Mouse (Mus musculus) adrenal gland, postnatal 14 days (tissue): ENCODE results near the gene Sult4a1. TPM values are rescaled to one million over a fixed set of nuclear protein-coding genes. Genes with fewer than 3 reads are reported as not detected.

ENCODE experiments used
- DNase-seq: peaks from one replicate; pipeline ENCODE4 v3.0.0; 2021; ENCODE audit warnings: mixed read lengths
- total RNA-seq: library from RNA; stranded (reverse); gene quantifications from 2 replicates; pipeline ENCODE4 v1.2.3, GENCODE M21; 2021

Gene Sult4a1
- total RNA-seq, 1 experiment from 2014 or later = 4.2 TPM

DNA sequence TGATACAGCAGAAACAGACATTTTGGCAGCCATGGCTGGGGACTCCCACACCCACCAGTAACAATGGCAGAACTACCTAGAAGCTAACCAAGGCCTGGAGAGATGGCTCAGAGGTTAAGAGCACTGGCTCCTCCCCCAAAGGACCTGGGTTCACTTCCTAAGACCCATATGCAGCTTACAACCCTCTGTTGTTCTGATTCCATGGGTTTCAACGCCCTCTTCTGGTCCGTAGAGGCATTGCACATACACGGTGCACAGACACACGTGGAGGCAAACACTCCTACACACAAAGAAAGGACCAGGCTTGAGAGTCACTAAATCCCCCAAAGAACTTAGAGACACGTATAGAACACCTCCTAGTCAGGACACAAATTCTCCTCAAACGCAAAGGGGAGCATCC, 60.0 kb downstream of the Sult4a1 start:
- no peak for DNase-seq

DNA sequence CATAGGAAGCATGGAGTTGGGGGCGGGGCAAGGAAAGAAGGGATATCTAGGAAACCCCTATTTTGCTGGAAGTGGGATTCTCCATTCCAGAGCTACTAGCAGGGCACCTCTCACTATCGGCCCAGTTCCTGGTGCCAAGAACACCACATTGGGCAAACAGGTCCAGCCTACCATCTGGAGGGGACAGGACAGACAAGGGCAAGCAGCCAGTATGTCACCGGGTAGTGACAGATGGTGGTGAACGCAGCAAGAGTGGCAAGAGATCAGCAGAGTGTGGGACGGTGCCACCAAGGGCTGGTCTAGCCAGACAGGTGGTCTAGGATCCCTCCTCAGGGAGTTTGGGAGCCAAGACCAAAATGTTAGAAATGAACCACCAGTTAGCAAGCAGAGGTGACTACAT, 68.5 kb downstream of the Sult4a1 start:
- DNase-seq = no peak

Other genes with a start within 250 kb of the Sult4a1 start
- gene Efcab6, start 40.4 kb downstream of the Sult4a1 start, total RNA-seq = not detected in 2 replicates
- gene Pnpla5, start 17.4 kb upstream of the Sult4a1 start, total RNA-seq = 0.19 TPM in 1 of 2 replicates, not detected in the other
- gene Pnpla3, start 62.1 kb upstream of the Sult4a1 start, total RNA-seq = 65.0 and 67.7 TPM in 2 replicates
- gene Samm50, start 86.5 kb upstream of the Sult4a1 start, total RNA-seq = 213 and 228 TPM in 2 replicates
- 26.6 and 40.0 TPM in 2 replicates for gene Parvb, start 126.3 kb upstream of the Sult4a1 start, total RNA-seq
- gene Parvg, start 218.3 kb upstream of the Sult4a1 start, total RNA-seq = 1.3 and 6.9 TPM in 2 replicates